Mouse (Mus musculus) heart, postnatal 36 days (tissue): ENCODE measurements around the gene Alpl. TPM values are rescaled to one million over a fixed set of nuclear protein-coding genes. Genes with fewer than 3 reads are reported as not detected.

Experiments
- DNase-seq, 2 experiments: peaks; one replicate each; pipeline ENCODE4 v3.0.0; 2021 to 2022
- intact Hi-C: fragments of 180-260 bp; cut with DNase I; formaldehyde crosslinking; loops from one replicate; pipeline ENCODE4 v1.15.1; 2025
- total RNA-seq, 2 experiments: library from RNA; stranded (reverse); gene quantifications; 2 replicates each; pipeline ENCODE4 v1.2.3; 2021

Alpl gene
- total RNA-seq, 2 experiments from 2014 or later = 29.5 to 45.6 TPM

DNA sequence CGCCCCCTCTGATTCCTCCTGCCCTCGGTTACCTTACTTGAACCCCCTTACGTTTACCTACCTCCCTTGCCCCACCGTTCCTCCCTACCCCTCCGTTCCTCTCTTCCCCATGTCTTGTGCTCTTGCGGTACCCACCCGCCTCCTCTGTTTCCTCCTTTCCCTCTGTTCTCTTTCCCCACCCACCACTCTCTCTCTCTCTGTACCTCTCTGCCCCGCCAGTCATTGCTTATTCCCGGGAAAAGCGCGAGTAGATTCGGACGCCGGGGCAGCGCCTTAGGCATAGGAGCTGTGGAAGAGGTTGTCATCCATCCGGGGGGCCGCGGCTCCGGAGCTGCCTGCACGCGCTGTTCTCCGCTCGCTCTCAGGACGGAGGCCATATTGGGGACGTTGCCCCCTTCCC is 72.7 kb downstream of the Alpl start:
- intact Hi-C loops = no loop called here
- no peak for DNase-seq

DNA sequence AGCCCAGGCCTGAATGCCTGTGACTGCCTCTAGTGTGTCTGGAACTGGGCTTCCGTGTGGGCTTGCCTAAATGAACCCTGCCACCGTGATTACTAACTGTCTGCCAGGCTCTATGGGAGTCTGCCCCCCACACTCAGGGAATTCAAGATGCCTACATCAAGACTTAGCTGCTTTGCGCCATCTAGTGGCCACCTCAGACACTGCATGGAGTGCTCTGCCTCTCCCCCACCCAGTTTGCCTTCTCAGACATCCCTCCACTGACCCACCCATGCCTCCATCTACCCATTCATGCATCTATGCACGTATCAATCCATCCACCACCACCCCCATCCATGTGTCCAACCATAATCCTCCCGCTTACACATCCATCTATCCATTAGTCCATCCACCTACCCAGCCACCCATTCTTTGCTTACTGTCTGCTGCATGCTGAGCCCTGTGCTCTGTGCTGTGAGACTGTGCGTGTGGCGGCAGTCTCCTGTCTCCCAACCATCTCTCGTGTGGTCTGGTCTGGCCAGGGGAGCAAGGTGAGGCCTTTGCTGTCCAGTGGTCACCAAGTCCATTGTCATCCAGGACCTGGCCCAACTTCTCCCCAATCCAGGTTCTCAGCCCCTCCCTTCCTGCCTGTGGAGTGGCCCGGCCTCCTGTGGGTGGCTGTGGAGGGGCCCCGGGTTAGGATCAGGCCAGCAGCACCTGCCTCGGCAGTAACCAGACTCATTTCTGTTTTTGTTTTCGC is 73.3 kb downstream of the Alpl start:
- DNase-seq = peak; percentile 73 to 82
- intact Hi-C loops = loop anchor here (1.0 kb wide), 2 partner anchors 40 to 47 kb away; no protein-coding TSS in a partner anchor

DNA sequence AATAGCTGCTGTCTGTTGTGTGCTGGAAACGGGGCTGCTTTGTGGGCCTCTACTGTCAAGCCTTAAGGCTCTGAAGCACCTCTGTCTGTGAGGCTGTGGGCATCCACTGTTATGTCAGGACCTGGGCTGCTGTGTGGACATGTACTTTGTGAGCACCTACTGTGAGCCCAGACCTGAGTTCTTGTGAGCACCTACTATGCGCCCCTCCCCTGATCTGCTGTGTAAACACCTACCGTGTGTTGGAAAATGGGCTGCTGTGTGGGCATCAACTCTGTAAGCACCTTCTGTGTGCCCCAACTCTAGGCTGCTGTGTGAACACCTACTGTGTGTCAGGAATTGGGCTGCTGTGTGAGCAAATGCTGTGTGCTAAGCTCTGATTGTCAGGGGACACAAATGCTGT is 74.0 kb downstream of the Alpl start:
- intact Hi-C loops = loop anchor here (1.0 kb wide), 2 partner anchors 39 to 46 kb away; no protein-coding TSS in a partner anchor
- no peak for DNase-seq

DNA sequence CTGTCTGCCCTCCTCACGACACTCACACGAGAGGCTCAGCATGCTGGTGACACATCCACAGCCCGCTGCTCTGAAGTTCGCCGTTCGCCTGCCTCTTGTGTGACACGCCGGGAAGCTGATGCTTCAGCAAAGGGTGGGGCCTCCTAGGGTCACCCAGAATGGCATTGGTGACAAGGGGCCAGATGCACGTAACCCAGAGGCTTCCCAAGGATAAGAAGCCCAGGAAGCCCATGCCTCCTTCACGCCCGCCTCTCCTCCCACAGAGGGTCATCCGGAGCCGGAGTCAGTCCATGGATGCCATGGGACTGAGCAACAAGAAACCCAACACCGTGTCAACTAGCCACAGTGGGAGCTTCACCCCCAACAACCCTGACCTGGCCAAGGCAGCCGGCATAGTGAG is 74.6 kb downstream of the Alpl start:
- no peak for DNase-seq
- intact Hi-C loops = no loop called here

DNA sequence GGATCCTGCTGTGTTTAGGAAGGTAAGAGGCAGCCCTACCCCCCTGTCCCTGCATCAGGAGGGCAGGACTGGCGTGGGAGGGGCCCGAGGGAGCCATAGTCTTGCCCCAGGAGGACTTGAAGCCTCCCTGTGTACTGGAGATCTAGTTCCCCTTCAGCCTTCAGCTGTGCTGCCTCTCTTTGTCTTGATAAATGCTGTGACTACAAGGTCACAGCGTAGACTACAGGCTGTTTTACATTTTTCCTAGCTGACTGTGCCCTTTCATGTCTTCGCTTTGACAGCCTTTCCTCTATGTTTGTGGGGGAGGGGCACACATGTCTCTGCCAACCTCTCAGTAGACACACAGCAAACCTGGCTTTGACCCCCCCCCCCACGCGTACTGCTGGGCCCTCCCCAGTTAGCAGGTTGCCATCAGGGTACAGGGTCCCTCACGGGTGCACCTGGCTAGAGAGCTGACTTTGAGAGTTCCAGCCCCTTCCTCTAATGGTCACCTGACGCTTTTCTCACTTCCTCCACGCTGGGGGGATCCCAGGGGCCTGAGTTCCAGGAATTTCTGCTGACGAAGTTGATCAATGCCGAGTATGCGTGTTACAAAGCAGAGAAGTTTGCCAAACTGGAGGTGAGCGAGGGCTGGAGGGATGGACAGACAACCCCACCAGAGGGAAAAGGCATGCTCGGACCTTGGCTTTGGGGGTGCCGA is 76.7 kb downstream of the Alpl start:
- intact Hi-C loops = no loop called here
- DNase-seq = no peak

DNA sequence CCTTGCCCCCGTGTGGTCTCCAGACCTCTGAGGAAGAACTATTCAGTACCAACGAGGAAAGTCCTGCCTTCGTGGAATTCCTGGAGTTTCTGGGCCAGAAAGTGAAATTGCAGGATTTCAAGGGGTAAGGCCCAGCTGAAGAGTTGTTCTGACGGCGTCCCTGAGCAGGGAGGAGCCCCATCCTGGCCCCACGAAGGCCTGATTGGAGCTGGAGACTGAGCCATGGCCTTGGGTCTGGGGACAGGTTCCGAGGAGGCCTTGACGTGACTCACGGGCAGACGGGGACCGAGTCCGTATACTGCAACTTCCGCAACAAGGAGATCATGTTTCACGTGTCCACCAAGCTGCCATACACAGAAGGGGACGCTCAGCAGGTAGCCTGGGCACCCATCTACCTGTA is 78.5 kb downstream of the Alpl start:
- intact Hi-C loops = no loop called here
- DNase-seq = no peak

DNA sequence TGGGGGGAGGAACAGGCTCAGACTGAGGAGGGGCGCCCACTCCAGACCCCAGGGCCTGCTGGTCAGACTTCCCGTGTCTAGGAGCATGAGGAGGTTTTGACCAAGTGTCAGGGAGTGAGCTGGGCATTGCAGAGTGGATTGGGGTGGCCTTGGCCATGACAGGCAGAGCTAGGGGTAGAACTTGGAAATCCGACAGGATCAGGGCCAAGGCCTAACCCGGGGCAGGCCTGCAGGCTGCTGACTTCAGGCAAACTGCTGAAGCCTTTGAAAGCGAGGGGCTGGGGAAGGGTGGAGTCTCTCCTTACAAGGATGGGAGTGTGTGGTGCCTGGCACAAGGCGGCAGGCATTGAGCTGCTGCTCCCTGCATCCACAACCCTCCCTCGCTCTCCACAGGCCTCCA is 79.2 kb downstream of the Alpl start:
- no peak for DNase-seq
- intact Hi-C loops = no loop called here

DNA sequence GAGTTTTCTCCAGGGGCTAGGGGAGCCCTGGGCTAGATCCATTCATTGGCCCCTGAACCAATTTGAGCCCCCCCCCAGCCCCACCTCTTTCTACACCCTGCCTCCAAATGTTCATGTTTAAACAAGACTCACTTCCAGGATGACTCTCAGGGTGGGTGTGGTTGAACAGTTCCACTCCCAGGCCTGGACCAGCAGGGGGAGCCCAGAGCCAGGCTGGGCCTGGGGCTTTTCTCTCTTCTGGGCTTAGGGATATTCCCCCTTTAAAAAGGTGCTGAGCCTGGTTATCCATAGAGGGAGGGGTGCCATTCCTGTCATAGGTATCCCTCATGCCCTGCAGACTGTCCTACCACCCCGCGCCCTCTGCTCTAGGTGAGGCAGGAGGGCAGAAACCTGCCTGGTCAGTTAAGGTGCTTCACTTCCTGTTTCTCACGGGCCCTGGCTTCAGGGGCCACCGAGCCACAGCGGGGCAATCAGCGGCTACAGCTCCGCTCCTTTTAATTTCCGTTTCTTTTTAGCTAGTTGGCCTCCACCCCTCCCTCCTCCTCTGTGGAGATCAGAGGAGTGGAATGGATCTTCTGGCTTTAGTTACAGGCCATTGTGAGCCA is 82.1 kb downstream of the Alpl start:
- no peak for DNase-seq
- intact Hi-C loops = no loop called here

DNA sequence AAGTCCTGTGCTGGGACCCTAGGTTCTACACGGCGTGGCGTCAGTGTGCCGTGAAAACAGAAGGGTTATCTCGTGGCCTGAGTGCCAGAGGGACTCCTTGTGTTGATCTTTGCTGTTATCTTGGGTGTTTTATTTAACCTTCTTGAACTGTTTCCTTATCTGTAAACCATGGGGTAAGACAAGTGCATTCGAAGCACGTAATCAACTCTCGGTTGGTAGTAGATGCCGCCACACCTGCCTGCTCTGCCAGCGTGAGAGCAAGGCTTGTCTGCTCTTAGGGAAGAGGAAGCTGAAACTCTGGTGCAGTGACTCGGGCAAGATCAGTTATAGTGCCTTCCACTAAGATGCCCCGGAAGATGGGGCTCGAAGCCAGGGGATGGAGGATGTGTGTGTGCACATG is 83.2 kb downstream of the Alpl start:
- intact Hi-C loops = no loop called here
- no peak for DNase-seq

DNA sequence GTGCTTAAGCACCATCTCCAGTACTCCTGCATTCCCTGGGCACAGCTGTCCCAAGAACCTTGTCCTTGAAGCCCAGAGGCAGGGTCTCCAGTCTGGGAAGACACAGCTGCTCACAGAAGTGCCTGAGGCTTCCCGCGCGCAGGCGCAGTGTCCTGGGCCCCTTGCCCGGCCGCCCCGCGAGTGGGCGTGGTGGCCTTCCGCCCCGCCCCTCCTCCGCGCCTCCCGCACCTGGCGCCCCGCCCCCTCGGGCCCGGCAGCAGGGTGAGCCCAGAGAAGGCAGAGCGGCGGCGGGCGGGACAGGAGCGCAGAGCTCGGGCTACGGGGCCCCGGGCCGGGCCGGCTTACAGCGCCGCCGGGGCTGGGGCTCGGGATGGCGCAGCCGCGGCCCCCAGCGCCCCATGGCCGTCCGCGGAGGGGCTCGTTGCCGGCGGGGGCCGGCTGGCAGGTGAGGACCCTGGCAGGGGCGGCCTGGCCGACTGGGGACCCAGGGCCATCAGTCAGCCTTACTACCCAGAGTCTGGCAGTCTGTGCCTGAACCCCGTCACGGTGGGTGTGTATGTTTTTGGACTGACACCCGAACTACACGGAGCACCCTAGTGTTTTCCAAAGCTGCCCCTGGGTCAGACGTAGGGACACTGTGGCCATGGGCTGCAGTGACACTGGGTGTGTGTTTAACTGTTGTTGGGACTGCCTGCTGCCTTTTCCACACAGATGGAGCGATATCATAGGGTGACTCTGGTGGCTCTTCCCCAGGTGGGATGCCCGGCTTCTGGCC is 88.8 kb downstream of the Alpl start:
- peak; percentile 83 for DNase-seq
- intact Hi-C loops = no loop called here

DNA sequence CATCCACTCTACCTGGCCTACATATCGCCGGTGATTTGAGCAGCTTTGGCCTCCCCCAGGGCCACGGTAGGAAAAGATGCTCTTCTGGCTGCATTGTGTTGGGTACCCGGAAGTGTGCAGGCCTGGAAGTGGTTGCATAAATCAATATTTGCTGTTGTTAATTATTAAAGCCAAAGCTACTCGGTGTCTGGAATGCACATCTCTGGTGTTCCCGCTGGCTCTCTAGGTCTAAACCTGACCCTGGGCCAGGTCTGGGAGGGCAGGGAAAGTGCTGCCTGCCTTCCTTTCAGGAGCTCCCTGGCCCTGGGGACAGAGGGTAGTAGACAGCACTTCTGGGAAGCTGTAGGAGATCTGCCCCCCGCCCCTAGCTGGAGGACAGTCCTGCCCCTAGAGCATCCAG is 89.7 kb downstream of the Alpl start:
- DNase-seq = no peak
- intact Hi-C loops = no loop called here

DNA sequence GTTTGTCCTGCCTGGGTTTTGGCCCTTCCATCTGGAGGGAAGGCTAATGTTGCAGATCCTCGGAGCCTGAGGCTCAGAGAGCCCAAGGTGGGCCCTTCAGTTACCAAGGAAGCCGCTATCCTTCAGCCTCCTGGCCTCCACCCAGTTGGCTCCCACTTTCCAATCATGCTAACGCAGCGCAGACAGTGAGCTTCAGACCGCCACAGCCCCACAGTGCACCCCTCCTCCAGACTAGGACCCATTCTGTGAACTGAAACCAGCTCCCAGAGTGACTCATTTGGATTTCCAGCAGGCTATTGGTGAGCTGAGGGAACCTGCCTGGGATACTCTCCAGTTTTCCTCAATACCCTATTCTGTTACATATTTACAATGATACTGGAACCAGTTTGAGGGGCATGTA is 90.8 kb downstream of the Alpl start:
- no peak for DNase-seq
- intact Hi-C loops = no loop called here

DNA sequence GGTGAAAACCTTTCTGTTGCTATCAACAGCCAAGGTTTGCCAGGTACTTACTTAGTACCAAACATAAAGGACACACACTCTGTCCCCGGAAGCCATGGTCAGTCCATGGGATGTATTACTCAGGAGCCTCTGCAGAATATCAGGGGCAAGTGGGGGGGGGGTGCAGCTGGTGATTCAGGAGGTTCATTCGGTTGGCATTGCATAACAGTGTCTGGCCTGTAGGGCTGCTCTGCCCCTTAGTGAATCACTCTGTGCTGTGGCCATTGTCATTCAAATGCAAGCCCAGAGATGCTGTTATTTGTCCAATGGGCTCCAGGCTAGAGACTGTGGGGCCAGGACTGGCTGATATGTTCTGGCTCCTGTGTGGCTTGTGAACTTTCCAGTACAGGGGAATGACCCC is 91.6 kb downstream of the Alpl start:
- no peak for DNase-seq
- intact Hi-C loops = no loop called here

DNA sequence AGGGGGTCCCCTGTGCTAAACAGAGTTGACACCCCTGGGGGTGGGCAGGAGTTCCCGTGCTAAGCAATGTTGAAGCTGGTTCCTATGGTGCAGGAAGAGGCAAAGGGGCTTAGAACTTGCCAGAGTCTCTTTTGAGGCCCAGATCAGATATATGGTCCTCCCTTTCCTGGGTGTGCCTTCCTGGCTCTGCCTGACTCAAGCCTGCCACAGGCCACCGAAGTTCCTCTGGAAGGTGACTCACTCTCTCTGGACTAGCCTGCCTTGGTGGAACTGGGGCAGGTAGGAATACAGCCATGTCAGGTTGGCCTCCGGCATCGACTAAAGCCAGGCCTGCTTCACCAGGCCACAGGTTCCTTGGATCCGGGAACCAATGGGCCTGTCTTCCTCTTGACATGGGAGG is 93.1 kb downstream of the Alpl start:
- intact Hi-C loops = no loop called here
- DNase-seq = no peak

DNA sequence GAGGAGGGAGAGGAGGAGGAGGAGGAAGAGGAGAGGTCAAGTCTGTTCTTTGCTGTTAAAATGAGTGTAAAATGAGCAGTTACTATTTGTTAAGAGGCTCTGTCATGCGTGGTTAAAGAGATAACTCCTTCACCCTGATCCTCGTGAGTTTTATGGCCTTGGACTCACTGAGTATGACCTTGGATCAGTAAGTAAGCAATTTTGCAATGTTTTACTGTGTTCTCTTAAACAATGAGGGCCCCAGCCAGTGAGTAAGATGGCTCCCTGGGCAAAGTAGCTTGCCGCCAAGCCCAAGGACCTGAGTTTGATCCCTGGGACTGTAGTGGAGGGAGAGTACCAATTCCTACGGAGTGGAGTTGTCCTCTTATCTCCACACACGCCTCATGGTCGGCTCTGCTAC is 95.2 kb downstream of the Alpl start:
- intact Hi-C loops = no loop called here
- DNase-seq = no peak

DNA sequence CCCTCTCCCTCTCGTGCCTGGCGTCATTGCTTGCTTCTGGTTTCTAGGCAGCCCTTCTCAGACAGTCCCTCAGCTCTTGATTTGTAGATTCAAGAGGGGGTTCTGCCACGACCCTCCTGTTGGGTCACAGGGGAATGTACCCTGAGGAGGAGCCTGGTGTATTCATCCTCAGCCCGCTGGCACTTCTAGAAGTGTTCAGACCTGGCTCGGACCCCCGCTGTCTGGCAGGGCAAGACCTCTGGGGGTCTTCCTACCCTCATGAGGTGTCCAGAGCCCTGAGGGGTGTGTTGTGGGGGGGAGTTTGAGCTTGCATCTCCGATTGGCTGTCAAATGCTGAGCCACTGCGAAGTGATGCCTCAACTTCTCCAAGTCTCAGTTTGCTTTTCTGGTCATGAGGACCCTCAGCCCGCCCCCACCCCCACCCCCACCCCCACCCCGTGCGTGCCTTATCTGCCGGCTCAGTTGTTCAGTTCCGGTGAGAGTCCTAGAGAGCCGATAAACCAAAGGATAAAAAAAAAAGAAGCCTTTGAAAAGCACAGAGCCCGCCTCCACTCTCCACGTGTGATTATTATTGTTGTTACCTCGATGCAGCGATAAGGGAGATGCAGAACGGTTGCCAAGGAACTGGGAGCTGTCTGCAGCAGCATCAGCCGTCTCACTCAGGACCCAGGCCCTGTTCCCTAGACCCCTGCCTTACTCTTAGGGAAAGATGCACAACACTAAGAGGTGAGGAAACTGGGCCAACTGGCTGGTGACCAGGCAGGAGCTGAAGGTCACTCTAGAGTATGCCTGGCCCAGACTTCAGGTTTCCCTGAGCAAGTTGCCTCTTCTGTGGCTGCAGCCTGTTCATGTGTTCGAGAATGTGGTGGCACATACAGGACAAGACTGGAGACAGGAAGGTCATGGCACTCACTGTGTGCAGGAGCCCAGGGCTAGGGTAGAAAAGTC is 96.6 kb downstream of the Alpl start:
- intact Hi-C loops = no loop called here
- no peak for DNase-seq

DNA sequence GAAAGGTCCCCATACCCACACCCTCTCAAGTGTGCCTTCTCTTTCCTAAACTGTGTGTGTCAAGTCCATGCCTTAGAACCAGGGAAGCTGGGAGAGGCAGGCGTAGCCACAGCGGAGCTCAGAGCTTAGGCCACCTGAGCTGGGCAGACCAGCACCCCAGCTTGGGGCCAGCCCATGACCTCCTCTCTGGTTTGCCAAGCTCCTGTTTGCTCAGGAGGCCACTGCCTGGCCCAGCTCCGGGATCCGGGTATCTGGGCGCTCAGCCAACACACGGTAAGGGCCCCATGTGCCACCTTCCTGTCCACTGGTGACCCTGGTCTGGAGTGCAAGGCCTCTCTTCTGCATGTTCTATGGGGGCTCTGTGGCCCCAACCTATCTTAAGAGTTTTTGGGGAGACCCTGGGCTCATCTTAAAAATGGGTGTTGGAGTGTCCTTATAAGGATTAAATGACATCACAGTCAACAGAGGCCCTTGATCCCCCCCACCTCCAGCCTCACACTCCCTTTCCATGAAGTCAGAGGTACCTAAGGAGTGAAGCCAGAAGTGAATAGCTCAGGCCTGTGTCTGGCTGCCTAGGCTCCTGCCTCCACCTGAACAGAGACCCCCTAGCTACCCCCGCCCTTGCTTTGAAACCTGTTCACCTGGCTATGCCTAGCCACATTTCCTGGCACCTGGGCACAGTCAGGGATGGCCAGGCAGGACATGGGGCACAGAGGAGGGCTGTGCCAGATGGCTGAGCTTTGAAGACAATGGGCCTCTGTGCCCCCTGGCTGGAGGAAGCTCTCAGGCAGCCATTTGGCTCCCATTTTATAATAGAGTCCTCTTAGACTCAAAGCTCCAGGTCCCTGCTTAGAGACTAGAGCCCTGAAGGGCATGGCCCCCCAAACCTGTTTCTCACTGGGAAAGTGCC is 97.9 kb downstream of the Alpl start:
- intact Hi-C loops = no loop called here
- DNase-seq = no peak

DNA sequence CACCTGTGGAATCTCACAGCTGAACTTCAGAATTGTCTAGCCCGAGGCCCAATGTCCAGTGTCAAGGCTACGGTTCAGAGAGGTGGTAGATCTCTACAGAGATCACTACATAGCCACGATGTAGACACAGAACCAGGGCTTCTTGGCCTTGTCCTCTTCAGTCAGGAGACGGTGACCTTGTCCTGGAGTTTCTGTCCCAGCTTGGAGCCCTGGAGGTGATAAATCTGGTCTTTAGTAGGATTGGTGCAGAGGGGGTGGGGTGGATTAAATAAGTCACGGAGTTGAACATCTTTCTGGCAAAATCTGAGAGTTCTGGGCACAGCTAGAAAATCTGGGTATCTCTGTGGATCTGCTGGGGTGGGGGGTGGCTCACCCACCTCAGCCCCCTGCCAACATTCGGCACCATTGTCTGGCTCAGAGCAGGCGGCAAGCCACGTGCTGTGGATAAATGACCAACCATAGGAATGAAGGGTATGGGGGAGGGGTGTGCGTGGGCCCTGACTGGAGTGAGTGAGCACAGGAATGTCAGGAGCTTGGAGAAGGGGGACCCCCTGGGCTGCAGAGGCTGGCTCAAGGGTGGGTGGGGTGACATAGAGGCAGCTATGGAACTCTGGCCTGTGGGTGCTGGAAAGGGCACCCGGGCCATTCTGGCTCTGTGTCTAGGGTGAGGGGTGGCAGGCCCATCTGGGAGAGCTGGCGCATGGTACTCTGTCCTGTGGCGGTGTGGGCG is 98.9 kb downstream of the Alpl start:
- no peak for DNase-seq
- intact Hi-C loops = no loop called here
